Mouse (Mus musculus) cerebellum, postnatal 4 days (tissue): ENCODE measurements around the gene Slc22a12.
A peak's percentile ranks its signal among the peaks of the same experiment; 100 is the strongest.

Experiments
- DNase-seq, 2 experiments: peaks; one replicate each; pipeline ENCODE4 v3.0.0; 2022; ENCODE audit warnings: low spot score in 2 of 2, mixed read lengths in 1 of 2

Gene Slc22a12

GRCm38 (mm10) chr19:6541521-6541920 is 1.3 kb downstream of the Slc22a12 start:
- DNase-seq, result no peak

GRCm38 (mm10) chr19:6540191-6540590 is 2.6 kb downstream of the Slc22a12 start:
- DNase-seq, result no peak

GRCm38 (mm10) chr19:6539592-6539991 is 3.2 kb downstream of the Slc22a12 start:
- no peak for DNase-seq

- no peak for DNase-seq
These were observed 4.3 kb downstream of the Slc22a12 start for GRCm38 (mm10) chr19:6538546-6538945.

GRCm38 (mm10) chr19:6537526-6537925 is 5.3 kb downstream of the Slc22a12 start:
- DNase-seq, result no peak

- no peak for DNase-seq
These were observed 6.1 kb downstream of the Slc22a12 start for GRCm38 (mm10) chr19:6536696-6537095.

- no peak for DNase-seq
These were observed 6.6 kb downstream of the Slc22a12 start for GRCm38 (mm10) chr19:6536201-6536600.

- DNase-seq, result no peak
These were observed 8.8 kb downstream of the Slc22a12 start for GRCm38 (mm10) chr19:6534118-6534415.

GRCm38 (mm10) chr19:6533290-6534117 is 9.3 kb downstream of the Slc22a12 start:
- DNase-seq, result no peak

- no peak for DNase-seq
These were observed 10.2 kb downstream of the Slc22a12 start for GRCm38 (mm10) chr19:6532656-6533055.

- no peak for DNase-seq
These were observed 10.9 kb downstream of the Slc22a12 start for GRCm38 (mm10) chr19:6531832-6532471.

GRCm38 (mm10) chr19:6531011-6531631 is 11.7 kb downstream of the Slc22a12 start:
- DNase-seq, result peak in 1 of 2 experiments; percentile 61

- no peak for DNase-seq
These were observed 12.5 kb downstream of the Slc22a12 start for GRCm38 (mm10) chr19:6530359-6530758.

- DNase-seq, result no peak
These were observed 13.4 kb downstream of the Slc22a12 start for GRCm38 (mm10) chr19:6529265-6529985.

GRCm38 (mm10) chr19:6527839-6528531 is 14.8 kb downstream of the Slc22a12 start:
- peak in 1 of 2 experiments; percentile 78 for DNase-seq

GRCm38 (mm10) chr19:6527439-6527838 is 15.4 kb downstream of the Slc22a12 start:
- peak in 1 of 2 experiments; percentile 57 for DNase-seq

GRCm38 (mm10) chr19:6526010-6526409 is 16.8 kb downstream of the Slc22a12 start:
- DNase-seq, result no peak

- no peak for DNase-seq
These were observed 17.8 kb downstream of the Slc22a12 start for GRCm38 (mm10) chr19:6525023-6525422.

- no peak for DNase-seq
These were observed 20.5 kb downstream of the Slc22a12 start for GRCm38 (mm10) chr19:6522289-6522688.

GRCm38 (mm10) chr19:6521630-6522029 is 21.2 kb downstream of the Slc22a12 start:
- DNase-seq, result no peak

GRCm38 (mm10) chr19:6519483-6519882 is 23.3 kb downstream of the Slc22a12 start:
- no peak for DNase-seq

GRCm38 (mm10) chr19:6518601-6519000 is 24.2 kb downstream of the Slc22a12 start:
- DNase-seq, result no peak
